ENCODE assay signal across 8 mouse cellular contexts in the genomic region with DNA sequence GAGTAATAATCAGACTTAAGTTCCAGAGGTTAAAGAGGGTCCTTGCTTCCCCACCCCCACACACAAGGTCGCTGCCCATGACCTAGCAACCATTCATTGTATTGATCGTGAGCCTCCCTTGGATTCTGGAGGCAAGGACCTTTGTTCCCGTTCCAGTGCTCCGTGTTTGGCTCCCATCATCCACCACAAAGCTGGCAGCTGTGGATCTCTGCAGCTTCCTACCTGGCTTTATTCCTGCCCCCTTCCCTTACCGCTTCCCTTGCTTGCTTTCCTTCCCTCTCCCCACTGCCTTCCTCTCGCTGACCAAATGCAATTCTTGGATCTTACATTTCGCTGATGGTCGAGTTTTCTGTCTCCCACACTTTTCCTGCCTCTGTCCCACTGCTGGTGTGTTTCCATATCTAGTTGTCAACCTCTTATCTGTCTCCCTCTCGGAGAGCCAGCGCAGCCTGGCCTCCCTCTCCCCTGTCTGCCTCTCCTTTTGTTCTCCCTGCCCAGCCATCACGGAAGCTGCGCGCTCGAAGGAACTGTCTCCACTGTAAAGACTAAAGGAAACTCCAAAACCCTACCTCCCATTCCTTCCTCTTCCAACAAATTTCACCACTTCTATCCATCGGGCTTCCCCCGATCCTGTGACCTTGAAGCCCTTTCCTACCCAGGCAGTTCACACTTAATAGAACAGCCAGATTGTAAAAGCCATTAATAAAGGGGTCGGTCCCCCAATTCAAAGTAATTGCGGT. TPM values are rescaled to one million over a fixed set of nuclear protein-coding genes. Genes with fewer than 3 reads are reported as not detected.
DNase-seq lines count a peak whose midpoint lies in the region; ATAC-seq lines count a peak whose summit lies in the region.

No protein-coding gene starts in this region.

- H3K27ac ChIP-seq in forebrain, embryonic 10.5 days: peak overlapping the region; percentile 96
- H3K27ac ChIP-seq in limb, embryonic 11.5 days (replicated peaks; ENCODE audit: low read depth, low read length): peak overlapping the region; percentile 96
- peak overlapping the region; percentile 86 for H3K27ac ChIP-seq in neural tube, embryonic 15.5 days (replicated peaks)

- ATAC-seq in limb, embryonic 11.5 days (ENCODE audit: insufficient number of reproducible peaks, low FRiP score, low TSS enrichment, low read depth): no peak
- no peak for ATAC-seq in neural tube, embryonic 15.5 days (ENCODE audit: low FRiP score)

- intact Hi-C loops in gastrocnemius, postnatal 36 days (cut with DNase I): no loop called here

- peak; percentile 50 for DNase-seq in kidney, postnatal 10 days
- DNase-seq in kidney, adult 18-20 months: no peak
- DNase-seq in forebrain, embryonic 10.5 days (ENCODE audit: extremely low spot score, low spot score): no peak
- DNase-seq in limb, embryonic 11.5 days (ENCODE audit: low spot score): peak; percentile 61
- no peak for DNase-seq in thymus, postnatal 25 days
- no peak for DNase-seq in gastrocnemius, postnatal 36 days
- no peak for DNase-seq in T-cell, adult 2 months (ENCODE audit: low spot score)

- peak overlapping the region; percentile 98 for H3K9ac ChIP-seq in limb, embryonic 11.5 days (ENCODE audit: low read length)
- H3K9ac ChIP-seq in neural tube, embryonic 15.5 days (replicated peaks): peak overlapping the region; percentile 64

- peaks cover 32% of the 10 kb centered on the region for H3K36me3 ChIP-seq in forebrain, embryonic 10.5 days (replicated peaks)
- no peaks in the 10 kb centered on the region; the same call in 1 of the 2 replicates for H3K36me3 ChIP-seq in limb, embryonic 11.5 days (ENCODE audit: control insufficient read depth, insufficient read depth, low read length)
- peaks cover 13% of the 10 kb centered on the region; the same call in 1 of the 2 replicates for H3K36me3 ChIP-seq in neural tube, embryonic 15.5 days

- peaks cover 28% of the 10 kb centered on the region for H3K27me3 ChIP-seq in forebrain, embryonic 10.5 days (ENCODE audit: poor library complexity, severe bottlenecking)
- no peaks in the 10 kb centered on the region for H3K27me3 ChIP-seq in limb, embryonic 11.5 days (ENCODE audit: control insufficient read depth, insufficient read depth, low read length)
- H3K27me3 ChIP-seq in neural tube, embryonic 15.5 days (replicated peaks): peaks cover 14% of the 10 kb centered on the region; the same call in 1 of the 2 replicates

- no peaks in the 10 kb centered on the region for H3K9me3 ChIP-seq in forebrain, embryonic 10.5 days
- H3K9me3 ChIP-seq in limb, embryonic 11.5 days (ENCODE audit: control insufficient read depth, low read length): no peaks in the 10 kb centered on the region
- no peaks in the 10 kb centered on the region for H3K9me3 ChIP-seq in neural tube, embryonic 15.5 days (replicated peaks)

- WGBS in forebrain, embryonic 10.5 days: 4% methylated on average over 18 of the region's 18 CpGs
- WGBS in limb, embryonic 11.5 days: 7% methylated on average over 18 of the region's 18 CpGs
- 8% methylated on average over 18 of the region's 18 CpGs for WGBS in neural tube, embryonic 15.5 days

- peak overlapping the region; percentile 75 for H3K4me3 ChIP-seq in forebrain, embryonic 10.5 days
- H3K4me3 ChIP-seq in limb, embryonic 11.5 days (ENCODE audit: low read depth, low read length): peak overlapping the region; percentile 89
- peak overlapping the region; percentile 53 for H3K4me3 ChIP-seq in neural tube, embryonic 15.5 days (replicated peaks)

- H3K4me1 ChIP-seq in forebrain, embryonic 10.5 days: peaks cover 69% of the 10 kb centered on the region
- peaks cover 17% of the 10 kb centered on the region for H3K4me1 ChIP-seq in limb, embryonic 11.5 days (ENCODE audit: control insufficient read depth, insufficient read depth, low read length)
- peaks cover 73% of the 10 kb centered on the region for H3K4me1 ChIP-seq in neural tube, embryonic 15.5 days

- H3K4me2 ChIP-seq in limb, embryonic 11.5 days (ENCODE audit: low read depth, severe bottlenecking): peak overlapping the region; percentile 80
- peak overlapping the region; percentile 75 for H3K4me2 ChIP-seq in neural tube, embryonic 15.5 days

RNA-seq across cellular contexts. Expression of gene Mmp14, which starts 0.8 kb away (rescaled TPM):
- 52.4 and 54.6 TPM in 2 replicates for polyA plus RNA-seq in forebrain, embryonic 10.5 days (2016; fragmentation: Nextera tagmentation; extraction: Ambion mirVana)
- 97.8 and 101 TPM in 2 replicates for polyA plus RNA-seq in limb, embryonic 11.5 days (2014; fragmentation: Nextera tagmentation; extraction: Ambion mirVana)
- 40.7 and 60.5 TPM in 2 replicates for polyA plus RNA-seq in neural tube, embryonic 15.5 days (2015; fragmentation: Nextera tagmentation; extraction: Ambion mirVana)
- 10 to 100 TPM; 10.7 to 10.8 TPM for total RNA-seq in gastrocnemius, postnatal 36 days (2021)

RNA-seq across cellular contexts. Expression of gene Mrpl52, which starts 3.9 kb away (rescaled TPM):
- polyA plus RNA-seq in forebrain, embryonic 10.5 days (2016; fragmentation: Nextera tagmentation; extraction: Ambion mirVana): 200 and 201 TPM in 2 replicates
- 228 and 236 TPM in 2 replicates for polyA plus RNA-seq in limb, embryonic 11.5 days (2014; fragmentation: Nextera tagmentation; extraction: Ambion mirVana)
- 236 and 303 TPM in 2 replicates for polyA plus RNA-seq in neural tube, embryonic 15.5 days (2015; fragmentation: Nextera tagmentation; extraction: Ambion mirVana)
- 10 to 100 TPM; 87.6 to 92.8 TPM for total RNA-seq in gastrocnemius, postnatal 36 days (2021)

RNA-seq across cellular contexts. Expression of gene Slc7a7, which starts 13.0 kb away (rescaled TPM):
- polyA plus RNA-seq in forebrain, embryonic 10.5 days (2016; fragmentation: Nextera tagmentation; extraction: Ambion mirVana): 4.1 and 4.3 TPM in 2 replicates
- 3.1 and 3.6 TPM in 2 replicates for polyA plus RNA-seq in limb, embryonic 11.5 days (2014; fragmentation: Nextera tagmentation; extraction: Ambion mirVana)
- polyA plus RNA-seq in neural tube, embryonic 15.5 days (2015; fragmentation: Nextera tagmentation; extraction: Ambion mirVana): 6.2 and 7.9 TPM in 2 replicates
- total RNA-seq in gastrocnemius, postnatal 36 days (2021): 1 to 10 TPM in 1 of 2 experiments, under 1 TPM in 1; 0.97 to 1.5 TPM

RNA-seq across cellular contexts. Expression of gene Lrp10, which starts 33.4 kb away (rescaled TPM):
- 23.8 and 24.4 TPM in 2 replicates for polyA plus RNA-seq in forebrain, embryonic 10.5 days (2016; fragmentation: Nextera tagmentation; extraction: Ambion mirVana)
- polyA plus RNA-seq in limb, embryonic 11.5 days (2014; fragmentation: Nextera tagmentation; extraction: Ambion mirVana): 18.9 and 19.6 TPM in 2 replicates
- 31.8 and 33.7 TPM in 2 replicates for polyA plus RNA-seq in neural tube, embryonic 15.5 days (2015; fragmentation: Nextera tagmentation; extraction: Ambion mirVana)
- total RNA-seq in gastrocnemius, postnatal 36 days (2021): 10 to 100 TPM; 34.2 to 36.1 TPM

RNA-seq across cellular contexts. Expression of gene Rem2, which starts 45.3 kb away (rescaled TPM):
- polyA plus RNA-seq in forebrain, embryonic 10.5 days (2016; fragmentation: Nextera tagmentation; extraction: Ambion mirVana): 12.5 TPM in 2 replicates
- polyA plus RNA-seq in limb, embryonic 11.5 days (2014; fragmentation: Nextera tagmentation; extraction: Ambion mirVana): 4.7 and 5.3 TPM in 2 replicates
- polyA plus RNA-seq in neural tube, embryonic 15.5 days (2015; fragmentation: Nextera tagmentation; extraction: Ambion mirVana): 32.3 and 44.0 TPM in 2 replicates
- total RNA-seq in gastrocnemius, postnatal 36 days (2021): not detected

Comparison
In these comparisons a context has a peak if more than half of its experiments do, and no peak if none do; other contexts are left out.
1. DNase-seq: peak in kidney, postnatal 10 days (single experiment) and limb, embryonic 11.5 days (single experiment); none in kidney, adult 18-20 months (single experiment), forebrain, embryonic 10.5 days (single experiment), thymus, postnatal 25 days (single experiment), gastrocnemius, postnatal 36 days (0 of 2) and T-cell, adult 2 months (single experiment).
2. Peak in every context shown above with its lines, with median percentiles within 50 percentile points of each other: H3K27ac ChIP-seq and H3K4me3 ChIP-seq.